Mouse (Mus musculus) myocyte (in vitro differentiated cells): ENCODE results near the gene Rgs6. TPM values are rescaled to one million over a fixed set of nuclear protein-coding genes. Genes with fewer than 3 reads are reported as not detected.
A peak's percentile ranks its signal among the peaks of the same experiment; 100 is the strongest.

Source experiments
- H3K27me3 ChIP-seq: one replicate; pipeline ENCODE4 v1.6.1; 2011; ENCODE audit not compliant: control insufficient read depth, insufficient read depth, insufficient read length
- H3K36me3 ChIP-seq: one replicate; pipeline ENCODE4 v1.6.1; 2011; ENCODE audit not compliant: control insufficient read depth, insufficient read depth
- H3K4me2 ChIP-seq: one replicate; pipeline ENCODE4 v1.6.1; 2011; ENCODE audit warnings: low read depth, control low read depth
- H3K4me3 ChIP-seq: one replicate; pipeline ENCODE4 v1.5.1; 2011; ENCODE audit warnings: mild to moderate bottlenecking, control low read depth, moderate library complexity
- H3K79me2 ChIP-seq: one replicate; pipeline ENCODE4 v1.6.1; 2011; ENCODE audit not compliant: control insufficient read depth, insufficient read depth
- H3ac ChIP-seq: one replicate; pipeline ENCODE4 v1.6.1; 2011; ENCODE audit not compliant: control insufficient read depth, insufficient read length
- CEBPB ChIP-seq: IDR thresholded peaks from 2 replicates; pipeline ENCODE4 v1.6.1; 2011; ENCODE audit warnings: mild to moderate bottlenecking, moderate library complexity; ENCODE audit not compliant: poor library complexity, insufficient read depth, severe bottlenecking
- E2F4 ChIP-seq: IDR thresholded peaks from one replicate; pipeline ENCODE4 v1.6.1; 2011; ENCODE audit warnings: mild to moderate bottlenecking, control low read depth, moderate library complexity; ENCODE audit not compliant: insufficient read depth
- MAX ChIP-seq: IDR thresholded peaks from one replicate; pipeline ENCODE4 v1.6.1; 2011; ENCODE audit warnings: low read depth, mild to moderate bottlenecking, control low read depth
- MYOD1 ChIP-seq, 3 experiments: IDR thresholded peaks; one replicate each; pipeline ENCODE4 v1.6.1; 2011; ENCODE audit warnings: control low read depth in 2 of 3, low read depth in 2 of 3, mild to moderate bottlenecking in 2 of 3, moderate library complexity in 1 of 3; ENCODE audit not compliant: insufficient read length in 2 of 3, control insufficient read depth in 1 of 3
- MYOG ChIP-seq, 3 experiments: IDR thresholded peaks; one replicate each; pipeline ENCODE4 v1.6.1; 2011; ENCODE audit warnings: control low read depth in 2 of 3, low read depth in 2 of 3, mild to moderate bottlenecking in 2 of 3; ENCODE audit not compliant: insufficient read length in 2 of 3, control insufficient read depth in 1 of 3, insufficient read depth in 1 of 3
- POLR2A ChIP-seq: IDR thresholded peaks from one replicate; pipeline ENCODE4 v1.6.1; 2011; ENCODE audit warnings: low read depth, mild to moderate bottlenecking, control low read depth, moderate library complexity; ENCODE audit not compliant: insufficient read length
- POLR2AphosphoS2 ChIP-seq: IDR thresholded peaks from one replicate; pipeline ENCODE4 v1.6.1; 2011; ENCODE audit warnings: low read depth, control low read depth; ENCODE audit not compliant: insufficient read length
- REST ChIP-seq: IDR thresholded peaks from one replicate; pipeline ENCODE4 v1.6.1; 2011; ENCODE audit warnings: mild to moderate bottlenecking, control low read depth, moderate library complexity; ENCODE audit not compliant: insufficient read depth, insufficient read length
- SRF ChIP-seq: IDR thresholded peaks from one replicate; pipeline ENCODE4 v1.6.1; 2011; ENCODE audit warnings: low read depth; ENCODE audit not compliant: control insufficient read depth, insufficient read length
- TCF12 ChIP-seq: IDR thresholded peaks from one replicate; pipeline ENCODE4 v1.6.1; 2011; ENCODE audit warnings: mild to moderate bottlenecking, control low read depth; ENCODE audit not compliant: poor library complexity, insufficient read depth, severe bottlenecking
- TCF3 ChIP-seq: IDR thresholded peaks from one replicate; pipeline ENCODE4 v1.6.1; 2011; ENCODE audit warnings: low read depth, control low read depth; ENCODE audit not compliant: insufficient read length
- USF1 ChIP-seq: IDR thresholded peaks from one replicate; pipeline ENCODE4 v1.6.1; 2011; ENCODE audit warnings: low read depth, mild to moderate bottlenecking, control low read depth, moderate library complexity
- polyA plus RNA-seq: library from polyadenylated mRNA; unstranded; fragments of >200 nt; fragmentation: generic; extraction: Trizol; gene quantifications from one replicate; pipeline ENCODE4 v1.2.1, GENCODE M21; 2012; ENCODE audit warnings: missing spikeins

Rgs6 gene
- polyA plus RNA-seq, 1 experiment: not detected

- no peak overlapping the region for H3K4me3 ChIP-seq
- no peaks in the 10 kb centered on the region for H3K36me3 ChIP-seq
- TF ChIP-seq E2F4 (no peak), TCF12 (no peak), MAX (no peak), POLR2AphosphoS2 (no peak), TCF3 (no peak), POLR2A (no peak), MYOD1 (IDR thresholded peaks at IDR 0.05; ENCODE audit: control insufficient read depth in 1 of 3, insufficient read length in 2 of 3, low read depth in 2 of 3) (no peak)
- H3K79me2 ChIP-seq: no peaks in the 10 kb centered on the region
- H3K4me2 ChIP-seq: no peak overlapping the region
- H3K27me3 ChIP-seq: no peaks in the 10 kb centered on the region
- no peak overlapping the region for H3ac ChIP-seq
Measured at GRCm38 (mm10) chr12:82742955-82743354, 154.9 kb downstream of the Rgs6 start.

- Histone ChIP-seq H3K36me3 (no peaks in the 10 kb centered on the region), H3K4me3 (no peak overlapping the region), H3K27me3 (no peaks in the 10 kb centered on the region), H3K79me2 (no peaks in the 10 kb centered on the region), H3K4me2 (peak overlapping the region; percentile 18), H3ac (no peak overlapping the region)
- no peak for TF ChIP-seq MYOD1 (IDR thresholded peaks at IDR 0.05; ENCODE audit: control insufficient read depth in 1 of 3, insufficient read length in 2 of 3, low read depth in 2 of 3)
- no peak for TF ChIP-seq CEBPB
- no peak for TF ChIP-seq REST
- TF ChIP-seq POLR2A: no peak
- no peak for TF ChIP-seq MAX
- TF ChIP-seq TCF12: no peak
- no peak for TF ChIP-seq POLR2AphosphoS2
- no peak for TF ChIP-seq TCF3
- no peak for TF ChIP-seq E2F4
- no peak for TF ChIP-seq USF1
- no peak for TF ChIP-seq MYOG (IDR thresholded peaks at IDR 0.05; ENCODE audit: control insufficient read depth in 1 of 3, insufficient read depth in 1 of 3, insufficient read length in 2 of 3, low read depth in 2 of 3)
- no peak for TF ChIP-seq SRF
Measured at GRCm38 (mm10) chr12:82744026-82744425, 155.9 kb downstream of the Rgs6 start.

GRCm38 (mm10) chr12:82744826-82745225 lies 156.7 kb downstream of the Rgs6 start:
- H3K27me3 ChIP-seq: no peaks in the 10 kb centered on the region
- no peak overlapping the region for H3ac ChIP-seq
- H3K36me3 ChIP-seq: no peaks in the 10 kb centered on the region
- no peaks in the 10 kb centered on the region for H3K79me2 ChIP-seq
- TF ChIP-seq POLR2A: no peak
- TF ChIP-seq MYOD1 (IDR thresholded peaks at IDR 0.05; ENCODE audit: control insufficient read depth in 1 of 3, insufficient read length in 2 of 3, low read depth in 2 of 3): no peak
- no peak for TF ChIP-seq E2F4
- TF ChIP-seq CEBPB: no peak
- TF ChIP-seq TCF3: no peak
- no peak for TF ChIP-seq MAX
- TF ChIP-seq TCF12: no peak
- TF ChIP-seq REST: no peak
- no peak for TF ChIP-seq SRF
- no peak for TF ChIP-seq USF1
- no peak overlapping the region for H3K4me2 ChIP-seq
- no peak overlapping the region for H3K4me3 ChIP-seq

GRCm38 (mm10) chr12:82747099-82747498 lies 159.0 kb downstream of the Rgs6 start:
- no peak for TF ChIP-seq MAX
- TF ChIP-seq CEBPB: no peak
- no peak for TF ChIP-seq USF1
- no peak for TF ChIP-seq POLR2AphosphoS2
- TF ChIP-seq REST: no peak
- TF ChIP-seq MYOG (IDR thresholded peaks at IDR 0.05; ENCODE audit: control insufficient read depth in 1 of 3, insufficient read depth in 1 of 3, insufficient read length in 2 of 3, low read depth in 2 of 3): no peak
- no peak for TF ChIP-seq MYOD1 (IDR thresholded peaks at IDR 0.05; ENCODE audit: control insufficient read depth in 1 of 3, insufficient read length in 2 of 3, low read depth in 2 of 3)
- TF ChIP-seq TCF3: no peak
- TF ChIP-seq E2F4: no peak
- no peak for TF ChIP-seq SRF
- H3K4me2 ChIP-seq: no peak overlapping the region
- no peaks in the 10 kb centered on the region for H3K27me3 ChIP-seq
- no peak overlapping the region for H3ac ChIP-seq
- no peak overlapping the region for H3K4me3 ChIP-seq
- H3K79me2 ChIP-seq: no peaks in the 10 kb centered on the region
- no peaks in the 10 kb centered on the region for H3K36me3 ChIP-seq

- no peak overlapping the region for H3K4me3 ChIP-seq
- no peaks in the 10 kb centered on the region for H3K27me3 ChIP-seq
- no peak overlapping the region for H3ac ChIP-seq
- no peaks in the 10 kb centered on the region for H3K36me3 ChIP-seq
- TF ChIP-seq TCF12 (no peak), REST (no peak), CEBPB (no peak), E2F4 (no peak), MAX (no peak), MYOD1 (IDR thresholded peaks at IDR 0.05; ENCODE audit: control insufficient read depth in 1 of 3, insufficient read length in 2 of 3, low read depth in 2 of 3) (no peak), TCF3 (no peak), POLR2AphosphoS2 (no peak), POLR2A (no peak), USF1 (no peak), SRF (no peak), MYOG (IDR thresholded peaks at IDR 0.05; ENCODE audit: control insufficient read depth in 1 of 3, insufficient read depth in 1 of 3, insufficient read length in 2 of 3, low read depth in 2 of 3) (no peak)
- H3K79me2 ChIP-seq: no peaks in the 10 kb centered on the region
- no peak overlapping the region for H3K4me2 ChIP-seq
Measured at GRCm38 (mm10) chr12:82751846-82752245, 163.8 kb downstream of the Rgs6 start.
